Mouse (Mus musculus): Measurements from ENCODE around the gene Nhlrc4. TPM values are rescaled to one million over a fixed set of nuclear protein-coding genes. Genes with fewer than 3 reads are reported as not detected.

Nhlrc4 gene
- total RNA-seq (2017) = not detected in 2 replicates

GRCm38 (mm10) chr17:25944366-25945163 lies at the start of gene Nhlrc4, which contains the start of gene Pigq:
TSS of gene Nhlrc4 (minus strand) at chr17:25944961.
TSS of gene Pigq (minus strand) at chr17:25944936.
- ATAC-seq (replicated peaks; ENCODE audit: low read depth, poor library complexity, severe bottlenecking) = no peak

- no peak for ATAC-seq (replicated peaks; ENCODE audit: low read depth, poor library complexity, severe bottlenecking)
These were observed 48.7 kb upstream of the Nhlrc4 start for GRCm38 (mm10) chr17:25993489-25993888.

GRCm38 (mm10) chr17:25992274-25992673 lies 47.5 kb upstream of the Nhlrc4 start:
- ATAC-seq (replicated peaks; ENCODE audit: low read depth, poor library complexity, severe bottlenecking) = no peak

GRCm38 (mm10) chr17:25990331-25990730 lies 45.6 kb upstream of the Nhlrc4 start:
- ATAC-seq (replicated peaks; ENCODE audit: low read depth, poor library complexity, severe bottlenecking) = peak; percentile 59

- peak; percentile 84 for ATAC-seq (replicated peaks; ENCODE audit: low read depth, poor library complexity, severe bottlenecking)
These were observed 40.8 kb upstream of the Nhlrc4 start, which contains the start of gene Capn15 for GRCm38 (mm10) chr17:25985306-25986294. TSS of gene Capn15 (minus strand) at chr17:25985796.

GRCm38 (mm10) chr17:25984556-25985305 lies 40.0 kb upstream of the Nhlrc4 start:
- ATAC-seq (replicated peaks; ENCODE audit: low read depth, poor library complexity, severe bottlenecking) = no peak

- no peak for ATAC-seq (replicated peaks; ENCODE audit: low read depth, poor library complexity, severe bottlenecking)
These were observed 39.3 kb upstream of the Nhlrc4 start for GRCm38 (mm10) chr17:25984066-25984465.

- no peak for ATAC-seq (replicated peaks; ENCODE audit: low read depth, poor library complexity, severe bottlenecking)
These were observed 38.2 kb upstream of the Nhlrc4 start for GRCm38 (mm10) chr17:25982913-25983312.

- ATAC-seq (replicated peaks; ENCODE audit: low read depth, poor library complexity, severe bottlenecking) = no peak
These were observed 36.1 kb upstream of the Nhlrc4 start for GRCm38 (mm10) chr17:25980854-25981253.

- no peak for ATAC-seq (replicated peaks; ENCODE audit: low read depth, poor library complexity, severe bottlenecking)
These were observed 35.3 kb upstream of the Nhlrc4 start for GRCm38 (mm10) chr17:25979829-25980738.

GRCm38 (mm10) chr17:25970954-25971707 lies 26.4 kb upstream of the Nhlrc4 start:
- ATAC-seq (replicated peaks; ENCODE audit: low read depth, poor library complexity, severe bottlenecking) = no peak

GRCm38 (mm10) chr17:25970448-25970847 lies 25.7 kb upstream of the Nhlrc4 start:
- no peak for ATAC-seq (replicated peaks; ENCODE audit: low read depth, poor library complexity, severe bottlenecking)

GRCm38 (mm10) chr17:25968176-25968575 lies 23.4 kb upstream of the Nhlrc4 start:
- ATAC-seq (replicated peaks; ENCODE audit: low read depth, poor library complexity, severe bottlenecking) = no peak

GRCm38 (mm10) chr17:25967652-25968051 lies 22.9 kb upstream of the Nhlrc4 start:
- no peak for ATAC-seq (replicated peaks; ENCODE audit: low read depth, poor library complexity, severe bottlenecking)

- ATAC-seq (replicated peaks; ENCODE audit: low read depth, poor library complexity, severe bottlenecking) = no peak
These were observed 19.5 kb upstream of the Nhlrc4 start for GRCm38 (mm10) chr17:25964271-25964670.

GRCm38 (mm10) chr17:25962413-25962905 lies 17.7 kb upstream of the Nhlrc4 start:
- no peak for ATAC-seq (replicated peaks; ENCODE audit: low read depth, poor library complexity, severe bottlenecking)

GRCm38 (mm10) chr17:25961566-25961965 lies 16.8 kb upstream of the Nhlrc4 start:
- peak; percentile 61 for ATAC-seq (replicated peaks; ENCODE audit: low read depth, poor library complexity, severe bottlenecking)
